Mouse (Mus musculus) left cerebral cortex, adult 2 months (tissue): Measurements from ENCODE around the gene Gm20741. TPM values are rescaled to one million over a fixed set of nuclear protein-coding genes. Genes with fewer than 3 reads are reported as not detected.

Source experiments
- DNase-seq, 2 experiments: peaks; one replicate each; pipeline ENCODE4 v3.0.0; 2021 to 2022; ENCODE audit warnings: low spot score in 2 of 2, mixed read lengths in 1 of 2; ENCODE audit errors: extremely low spot score in 1 of 2
- H3K27ac ChIP-seq: fragments of 200-600 bp; 2 replicates; pipeline ENCODE4 v1.8.1; 2022
- H3K4me3 ChIP-seq: fragments of 200-600 bp; 2 replicates; pipeline ENCODE4 v1.8.1; 2022
- CTCF ChIP-seq: fragments of 200-600 bp; IDR thresholded peaks from 2 replicates; pipeline ENCODE4 v1.8.1; 2022; ENCODE audit warnings: antibody characterized with exemption, mild to moderate bottlenecking, moderate library complexity
- intact Hi-C: fragments of 180-260 bp; cut with DNase I; formaldehyde crosslinking; loops from one replicate; pipeline ENCODE4 v1.15.1; 2025
- long read RNA-seq, 2 experiments: library from polyadenylated mRNA; stranded (forward); transcript quantifications; one replicate each; pipeline ENCODE4 v2.0.0; 2021; ENCODE audit warnings: borderline mapping rate in 2 of 2
- total RNA-seq, 2 experiments: library from RNA; stranded (reverse); gene quantifications; 2 replicates each; pipeline ENCODE4 v1.2.3; 2021

The Gm20741 gene
- total RNA-seq: not detected
- long read RNA-seq, experiment 1: 0 reads
- long read RNA-seq, experiment 2: 0 reads

DNA sequence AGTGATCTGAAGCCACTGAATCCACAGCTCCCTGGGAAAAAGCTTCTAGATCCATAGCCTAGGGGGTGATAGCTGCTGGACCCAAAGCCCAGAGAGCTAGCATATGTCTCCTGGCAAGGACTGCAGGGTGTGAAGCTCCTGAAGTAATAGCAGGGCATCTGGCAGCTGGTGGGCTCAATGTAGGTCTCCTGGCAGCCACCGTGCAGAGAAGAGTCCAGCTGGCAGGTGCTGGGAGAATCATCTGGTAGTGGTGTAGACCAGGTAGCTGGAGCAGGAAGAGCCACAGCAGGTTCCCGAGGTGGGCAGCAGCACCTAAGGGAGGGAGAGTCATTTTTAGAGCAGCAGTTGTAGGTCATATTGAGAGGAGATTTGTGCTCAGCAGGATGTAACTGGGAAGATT lies at the start of gene Gm20741:
TSS of gene Gm20741 (minus strand) at position 394 of the 400 bp plus-strand sequence.
- no peak within 1 kb of the TSS for H3K4me3 ChIP-seq
- intact Hi-C loops: no loop called here
- no peak within 1 kb of the TSS for H3K27ac ChIP-seq
- no peak for DNase-seq
- no peak for TF ChIP-seq CTCF

DNA sequence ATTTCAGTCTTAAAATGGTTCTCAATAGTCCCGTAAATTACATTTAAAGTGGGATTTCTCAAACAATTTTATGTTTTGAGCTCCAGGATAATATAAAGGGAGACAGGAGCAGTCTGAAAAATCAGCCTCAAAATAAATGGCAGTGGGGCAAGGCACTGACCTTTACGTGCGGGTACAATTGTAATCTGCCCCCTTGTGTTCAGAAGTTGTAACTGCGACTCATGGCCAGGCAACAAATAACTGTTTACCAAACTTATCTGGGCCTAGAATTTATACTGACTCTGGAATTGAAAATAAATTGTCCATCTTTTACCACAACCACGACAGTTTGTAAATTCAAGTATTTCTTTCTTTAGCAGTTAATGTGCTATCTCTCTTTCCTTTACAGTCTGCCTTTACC lies 39.4 kb upstream of the Gm20741 start:
- Histone ChIP-seq H3K4me3 (no peak overlapping the region), H3K27ac (no peak overlapping the region)
- peak; percentile 62 for TF ChIP-seq CTCF
- intact Hi-C loops: no loop called here
- DNase-seq: no peak

DNA sequence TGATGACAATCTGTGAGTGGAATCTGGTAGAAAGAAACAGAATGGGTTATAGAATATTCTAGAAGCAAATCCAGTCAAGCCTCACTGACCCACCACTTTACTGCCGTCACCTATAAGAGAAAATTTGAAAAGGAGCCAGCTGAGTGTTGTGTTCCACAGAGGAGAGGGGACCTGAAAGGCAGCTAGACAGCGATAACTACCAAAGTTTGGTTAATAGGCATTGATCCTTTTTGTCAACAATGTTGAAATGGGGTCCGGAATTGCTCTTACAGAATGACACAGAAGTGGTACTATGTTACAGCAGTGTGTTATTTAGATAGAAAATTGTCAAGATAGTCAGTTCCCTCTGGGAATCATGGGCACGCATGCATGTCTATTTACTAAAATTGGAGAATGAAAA lies 36.5 kb upstream of the Gm20741 start:
- intact Hi-C loops: no loop called here
- no peak for DNase-seq
- TF ChIP-seq CTCF: no peak
- no peak overlapping the region for H3K27ac ChIP-seq
- no peak overlapping the region for H3K4me3 ChIP-seq

DNA sequence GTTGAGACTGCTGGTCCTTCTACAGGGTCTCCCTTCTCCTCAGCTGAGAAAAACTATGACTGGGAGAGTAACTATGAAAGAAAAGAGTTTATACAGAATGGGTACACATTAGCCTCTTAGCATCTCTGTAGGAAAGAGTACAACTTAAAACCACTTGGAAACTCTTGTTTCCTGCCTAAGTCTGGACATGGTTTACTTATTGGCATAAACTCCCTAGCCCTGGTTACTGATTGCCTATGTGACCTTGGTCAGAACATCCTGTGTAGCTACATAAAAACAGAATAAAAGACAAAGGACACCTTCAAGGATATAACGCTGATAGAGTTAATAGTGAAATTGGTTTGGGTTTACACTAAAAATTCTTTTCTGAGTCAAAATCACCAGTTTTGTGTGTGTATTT lies 35.3 kb upstream of the Gm20741 start:
- Histone ChIP-seq H3K27ac (no peak overlapping the region), H3K4me3 (no peak overlapping the region)
- intact Hi-C loops: no loop called here
- TF ChIP-seq CTCF: no peak
- no peak for DNase-seq

DNA sequence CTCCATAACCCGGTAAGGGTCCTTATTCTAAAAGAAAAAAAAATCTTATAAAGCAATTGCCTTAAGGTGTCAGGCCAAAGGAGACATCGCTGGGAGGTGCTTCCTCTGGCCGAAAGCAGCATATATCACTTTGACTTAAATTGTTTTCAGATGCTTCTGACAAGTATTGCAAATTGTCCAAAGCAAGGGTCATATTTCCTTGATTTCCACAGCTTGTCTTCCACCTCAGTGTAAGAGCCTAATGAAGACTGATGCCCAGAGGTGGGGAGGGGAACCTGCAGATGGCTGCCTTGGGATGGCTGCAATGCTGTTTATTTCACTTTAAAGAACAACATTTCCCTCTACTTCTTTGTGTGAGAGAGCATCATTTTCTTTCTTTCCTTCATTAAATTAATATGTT lies 15.0 kb upstream of the Gm20741 start:
- intact Hi-C loops: loop anchor here (10.0 kb wide), 1 partner anchor 452 kb away; no protein-coding TSS in a partner anchor
- TF ChIP-seq CTCF: no peak
- no peak for DNase-seq

DNA sequence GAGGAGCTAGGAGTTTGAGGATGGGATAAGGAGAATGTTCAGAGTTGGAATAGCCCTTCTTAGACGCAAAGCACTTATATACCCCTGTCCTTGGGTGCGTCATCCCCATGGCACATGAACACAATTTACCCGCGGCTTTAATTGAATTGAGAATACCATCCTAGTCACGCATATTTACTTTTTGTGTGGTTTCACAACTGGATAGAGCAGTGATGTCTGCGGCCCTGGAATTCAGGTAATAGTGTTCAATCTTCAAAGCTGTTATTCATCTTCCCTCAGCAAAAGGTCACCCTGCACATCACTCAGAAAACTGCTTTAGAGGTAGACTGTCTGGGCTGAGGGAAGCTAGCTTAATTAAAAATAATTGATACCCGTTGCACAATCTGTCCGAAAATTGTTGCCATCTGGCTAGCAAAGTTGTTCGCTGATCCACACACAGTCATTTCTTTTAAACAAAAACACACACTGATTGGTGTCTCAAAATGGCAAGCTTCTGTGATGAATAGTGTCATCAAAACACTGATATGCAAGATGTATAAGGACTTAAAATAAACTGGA lies 14.2 kb upstream of the Gm20741 start, which contains the start of gene Krtap14:
TSS of gene Krtap14 (minus strand) at position 51 of the 558 bp plus-strand sequence.
- H3K4me3 ChIP-seq: no peak within 1 kb of the TSS
- intact Hi-C loops: loop anchor here (10.0 kb wide), 1 partner anchor 451 kb away; no protein-coding TSS in a partner anchor
- no peak for TF ChIP-seq CTCF
- no peak within 1 kb of the TSS for H3K27ac ChIP-seq
- no peak for DNase-seq

More for the DNA sequence above, 15.0 kb upstream of the Gm20741 start:
- H3K4me3 ChIP-seq: no peak overlapping the region
- no peak overlapping the region for H3K27ac ChIP-seq

DNA sequence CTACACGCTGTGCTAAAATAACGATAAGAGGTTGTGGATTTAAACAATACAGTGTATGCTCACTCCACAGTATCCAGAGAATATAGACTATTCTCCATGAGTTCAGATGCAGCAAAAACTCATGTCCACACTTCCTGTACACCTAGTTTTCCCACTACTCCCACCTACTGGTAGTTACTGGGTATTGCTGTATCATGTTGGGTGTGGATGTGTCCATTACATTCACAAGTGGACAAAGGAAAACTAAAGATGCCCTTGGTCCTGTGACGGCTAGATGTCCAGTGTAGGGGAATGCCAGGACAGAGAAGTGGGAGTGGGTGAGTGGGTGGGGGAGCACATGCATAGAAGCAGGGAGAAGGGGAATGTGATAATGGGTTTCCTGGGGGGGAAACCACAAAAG lies 11.7 kb upstream of the Gm20741 start:
- H3K27ac ChIP-seq: no peak overlapping the region
- no peak for DNase-seq
- H3K4me3 ChIP-seq: no peak overlapping the region
- intact Hi-C loops: loop anchor here (10.0 kb wide), 1 partner anchor 449 kb away; no protein-coding TSS in a partner anchor
- peak; percentile 61 for TF ChIP-seq CTCF

DNA sequence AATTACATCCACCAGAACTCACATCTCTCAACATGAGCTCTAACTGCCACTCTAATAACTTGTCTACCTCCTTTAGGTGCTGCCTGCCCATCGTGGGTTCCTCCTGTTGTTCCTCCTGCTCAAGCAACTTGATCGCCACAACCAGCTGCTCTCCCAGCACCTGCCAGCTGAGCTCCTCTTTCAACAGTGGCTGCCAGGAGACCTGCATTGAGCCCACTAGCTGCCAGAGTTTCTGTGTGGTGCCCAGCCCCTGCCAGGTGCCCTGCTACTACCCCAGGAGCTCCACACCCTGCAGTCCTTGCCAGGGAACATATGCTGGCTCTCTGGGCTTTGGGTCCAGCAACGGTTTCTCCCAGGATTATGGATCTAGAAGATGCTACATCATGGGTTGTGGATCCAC lies 8.0 kb upstream of the Gm20741 start, which contains the start of gene Krtap15:
TSS of gene Krtap15 (plus strand) at position 150 of the 400 bp plus-strand sequence.
- no peak within 1 kb of the TSS for H3K27ac ChIP-seq
- intact Hi-C loops: loop anchor here (10.0 kb wide), 1 partner anchor 445 kb away; no protein-coding TSS in a partner anchor
- DNase-seq: no peak
- no peak for TF ChIP-seq CTCF
- no peak within 1 kb of the TSS for H3K4me3 ChIP-seq

DNA sequence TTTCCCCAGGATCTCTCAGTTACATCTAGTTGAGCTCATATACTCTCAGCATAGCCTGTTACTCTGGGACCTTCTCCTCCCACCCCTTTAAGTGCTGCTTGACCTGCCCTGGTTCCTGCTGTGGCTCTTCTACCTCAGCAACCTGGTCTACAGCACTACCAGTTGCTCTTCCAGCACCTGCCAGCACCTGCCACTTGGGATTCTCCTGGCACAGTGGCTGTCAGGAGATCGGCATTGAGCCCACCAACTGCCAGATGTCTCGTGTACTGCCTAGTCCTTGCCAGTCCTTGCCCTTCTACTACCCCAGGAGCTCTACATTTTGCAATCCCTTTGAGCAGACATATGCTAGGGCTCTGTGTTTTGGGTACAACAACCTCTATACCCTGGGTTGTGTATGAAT lies 25.2 kb downstream of the Gm20741 start:
- TF ChIP-seq CTCF: no peak
- DNase-seq: no peak
- intact Hi-C loops: no loop called here
- Histone ChIP-seq H3K27ac (no peak overlapping the region), H3K4me3 (no peak overlapping the region)

DNA sequence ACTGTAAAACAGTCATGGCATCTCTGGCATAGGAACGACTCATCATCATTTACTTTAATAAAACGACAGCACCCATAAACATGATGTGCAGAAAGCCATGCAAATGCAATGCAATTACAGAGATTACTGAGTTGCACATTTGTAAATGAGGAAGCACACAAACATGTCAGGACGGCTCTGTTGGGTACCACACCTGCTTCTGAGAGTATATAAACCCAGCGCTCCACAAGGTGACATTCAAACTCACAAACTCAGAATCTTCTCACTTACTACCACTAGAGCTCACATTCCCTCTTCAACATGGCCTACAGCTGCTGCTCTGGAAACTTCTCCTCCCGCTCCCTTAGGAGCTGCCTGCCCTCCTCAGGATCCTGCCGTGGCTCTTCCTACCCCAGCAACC lies 34.4 kb downstream of the Gm20741 start, which contains the start of gene Gm5965:
TSS of gene Gm5965 (plus strand) at position 301 of the 400 bp plus-strand sequence.
- DNase-seq: no peak
- H3K4me3 ChIP-seq: no peak within 1 kb of the TSS
- no peak for TF ChIP-seq CTCF
- intact Hi-C loops: no loop called here
- no peak within 1 kb of the TSS for H3K27ac ChIP-seq

DNA sequence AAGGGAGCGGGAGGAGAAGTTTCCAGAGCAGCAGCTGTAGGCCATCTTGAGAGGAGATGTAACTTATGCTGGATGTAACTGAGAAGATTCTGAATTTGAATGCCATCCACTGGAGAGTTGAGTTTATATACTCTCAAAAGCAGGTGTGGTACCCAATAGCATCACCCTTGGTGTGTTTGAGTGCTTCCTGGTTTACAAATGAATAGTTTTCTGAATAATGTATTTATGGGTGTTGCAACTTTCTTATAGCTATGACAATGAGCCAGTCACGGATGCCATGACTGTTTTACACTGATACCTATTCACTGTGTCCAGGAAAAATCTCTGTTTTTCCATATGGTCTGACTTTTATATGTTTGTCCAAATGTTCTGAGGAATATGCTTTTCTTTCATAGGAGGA lies 37.9 kb downstream of the Gm20741 start, which contains the start of gene 2310057N15Rik:
TSS of gene 2310057N15Rik (minus strand) at position 101 of the 400 bp plus-strand sequence.
- TF ChIP-seq CTCF: no peak
- Histone ChIP-seq H3K4me3 (no peak within 1 kb of the TSS), H3K27ac (no peak within 1 kb of the TSS)
- intact Hi-C loops: no loop called here
- DNase-seq: no peak

Other genes starting within 250 kb of the Gm20741 start
- gene Cldn8, start 249.0 kb downstream of the Gm20741 start, total RNA-seq: not detected
- gene Krtap24-1, start 199.9 kb downstream of the Gm20741 start, total RNA-seq: not detected
- gene 2310079G19Rik, start 184.6 kb downstream of the Gm20741 start, total RNA-seq: not detected
- gene Krtap26-1, start 164.4 kb downstream of the Gm20741 start, total RNA-seq: not detected
- gene Krtap27-1, start 140.5 kb downstream of the Gm20741 start, total RNA-seq: not detected
- not detected for gene 2310061N02Rik, start 104.3 kb downstream of the Gm20741 start, total RNA-seq
- not detected for gene Krtap13-1, start 83.4 kb downstream of the Gm20741 start, total RNA-seq
- not detected for gene Krtap13, start 60.6 kb downstream of the Gm20741 start, total RNA-seq
- not detected for gene 2310034C09Rik, start 53.4 kb downstream of the Gm20741 start, total RNA-seq
- not detected for gene 2310057N15Rik, start 38.0 kb downstream of the Gm20741 start, total RNA-seq
- gene Gm5965, start 34.3 kb downstream of the Gm20741 start, total RNA-seq: not detected
- not detected for gene Krtap15, start 8.0 kb upstream of the Gm20741 start, total RNA-seq
- not detected for gene Krtap14, start 13.9 kb upstream of the Gm20741 start, total RNA-seq
- not detected for gene Krtap19-1, start 57.2 kb upstream of the Gm20741 start, total RNA-seq
- not detected for gene Krtap19-2, start 62.0 kb upstream of the Gm20741 start, total RNA-seq
- gene Krtap19-3, start 65.8 kb upstream of the Gm20741 start, total RNA-seq: not detected
- gene Krtap19-4, start 72.9 kb upstream of the Gm20741 start, total RNA-seq: not detected
- not detected for gene Krtap19-5, start 84.2 kb upstream of the Gm20741 start, total RNA-seq
- not detected for gene Krtap19-9b, start 120.0 kb upstream of the Gm20741 start, total RNA-seq
- gene Krtap16-3, start 150.7 kb upstream of the Gm20741 start, total RNA-seq: not detected
- not detected for gene Krtap22-2, start 198.5 kb upstream of the Gm20741 start, total RNA-seq
- gene Gm10229, start 203.1 kb upstream of the Gm20741 start, total RNA-seq: not detected
- gene Krtap6-1, start 219.5 kb upstream of the Gm20741 start, total RNA-seq: not detected
- gene Gm10228, start 229.3 kb upstream of the Gm20741 start, total RNA-seq: not detected
- not detected for gene Krtap6-5, start 235.7 kb upstream of the Gm20741 start, total RNA-seq